Mouse (Mus musculus): ENCODE results near the gene Rpl13a. TPM values are rescaled to one million over a fixed set of nuclear protein-coding genes. Genes with fewer than 3 reads are reported as not detected.

Rpl13a gene
- polyA plus RNA-seq, 1 experiment, result 1,193 TPM

GRCm38 (mm10) chr7:45106441-45106840 is 22.1 kb downstream of the Rpl13a start:
- Histone ChIP-seq H3K4me1 (ENCODE audit: control insufficient read depth, insufficient read depth, insufficient read length, low read length) (peaks cover 31% of the 10 kb centered on the region), H3K27me3 (ENCODE audit: control insufficient read depth, insufficient read depth, low read length) (no peaks in the 10 kb centered on the region), H3K27ac (ENCODE audit: insufficient read depth, low read depth, low read length) (peak overlapping the region; percentile 99; the same call in 1 of the 2 replicates), H3K4me3 (ENCODE audit: low read depth, low read length) (no peak overlapping the region), H3K36me3 (ENCODE audit: control insufficient read depth, insufficient read depth, low read length) (0 out of 2 replicates have a peak, but pooled peaks cover 2% of the 10 kb centered on the region)
- 86% methylated on average over 6 of the region's 6 CpGs for WGBS
- TF ChIP-seq POLR2A (IDR thresholded peaks at IDR 0.05; ENCODE audit: low read depth, low read length) (no peak), CTCF (IDR thresholded peaks at IDR 0.05; ENCODE audit: extremely low read depth, insufficient read length, insufficient replicate concordance, low read depth, low read length) (no peak)

- Histone ChIP-seq H3K27ac (ENCODE audit: insufficient read depth, low read depth, low read length) (peak overlapping the region; percentile 99), H3K36me3 (ENCODE audit: control insufficient read depth, insufficient read depth, low read length) (0 out of 2 replicates have a peak, but pooled peaks cover 2% of the 10 kb centered on the region), H3K4me1 (ENCODE audit: control insufficient read depth, insufficient read depth, insufficient read length, low read length) (peaks cover 31% of the 10 kb centered on the region), H3K4me3 (ENCODE audit: low read depth, low read length) (no peak overlapping the region), H3K27me3 (ENCODE audit: control insufficient read depth, insufficient read depth, low read length) (no peaks in the 10 kb centered on the region)
- no peak for TF ChIP-seq CTCF (IDR thresholded peaks at IDR 0.05; ENCODE audit: extremely low read depth, insufficient read length, insufficient replicate concordance, low read depth, low read length)
- peak; percentile 19; the same call in 1 of the 2 replicates for TF ChIP-seq POLR2A (IDR thresholded peaks at IDR 0.05; ENCODE audit: low read depth, low read length)
- WGBS, result 32% methylated on average over 8 of the region's 8 CpGs
Measured at GRCm38 (mm10) chr7:45105491-45105890, 23.1 kb downstream of the Rpl13a start.

GRCm38 (mm10) chr7:45104941-45105340 is 23.6 kb downstream of the Rpl13a start:
- Histone ChIP-seq H3K27ac (ENCODE audit: insufficient read depth, low read depth, low read length) (peak overlapping the region; percentile 99), H3K4me3 (ENCODE audit: low read depth, low read length) (no peak overlapping the region), H3K4me1 (ENCODE audit: control insufficient read depth, insufficient read depth, insufficient read length, low read length) (peaks cover 31% of the 10 kb centered on the region), H3K27me3 (ENCODE audit: control insufficient read depth, insufficient read depth, low read length) (no peaks in the 10 kb centered on the region), H3K36me3 (ENCODE audit: control insufficient read depth, insufficient read depth, low read length) (0 out of 2 replicates have a peak, but pooled peaks cover 2% of the 10 kb centered on the region)
- no peak for TF ChIP-seq POLR2A (IDR thresholded peaks at IDR 0.05; ENCODE audit: low read depth, low read length)
- no peak for TF ChIP-seq CTCF (IDR thresholded peaks at IDR 0.05; ENCODE audit: extremely low read depth, insufficient read length, insufficient replicate concordance, low read depth, low read length)
- WGBS, result 80% methylated on average over 5 of the region's 5 CpGs

- 5% methylated on average over 7 of the region's 7 CpGs for WGBS
- Histone ChIP-seq H3K27ac (ENCODE audit: insufficient read depth, low read depth, low read length) (peak within 1 kb of the TSS; percentile 82), H3K27me3 (ENCODE audit: control insufficient read depth, insufficient read depth, low read length) (no peaks in the 10 kb centered on the region), H3K4me1 (ENCODE audit: control insufficient read depth, insufficient read depth, insufficient read length, low read length) (peaks cover 31% of the 10 kb centered on the region), H3K4me3 (ENCODE audit: low read depth, low read length) (peak within 1 kb of the TSS; percentile 64), H3K36me3 (ENCODE audit: control insufficient read depth, insufficient read depth, low read length) (0 out of 2 replicates have a peak, but pooled peaks cover 2% of the 10 kb centered on the region)
- TF ChIP-seq POLR2A (IDR thresholded peaks at IDR 0.05; ENCODE audit: low read depth, low read length), result peak; percentile 60
- no peak for TF ChIP-seq CTCF (IDR thresholded peaks at IDR 0.05; ENCODE audit: extremely low read depth, insufficient read length, insufficient replicate concordance, low read depth, low read length)
Measured at GRCm38 (mm10) chr7:45103652-45104180, 24.8 kb downstream of the Rpl13a start, which contains the start of gene Fcgrt. Gene Fcgrt, minus strand, starts transcription at chr7:45103851.

GRCm38 (mm10) chr7:45102940-45103585 is 25.5 kb downstream of the Rpl13a start:
- TF ChIP-seq CTCF (IDR thresholded peaks at IDR 0.05; ENCODE audit: extremely low read depth, insufficient read length, insufficient replicate concordance, low read depth, low read length), result no peak
- no peak for TF ChIP-seq POLR2A (IDR thresholded peaks at IDR 0.05; ENCODE audit: low read depth, low read length)
- 0 out of 2 replicates have a peak, but pooled peaks cover 2% of the 10 kb centered on the region for H3K36me3 ChIP-seq (ENCODE audit: control insufficient read depth, insufficient read depth, low read length)
- WGBS, result 20% methylated on average over 9 of the region's 9 CpGs
- H3K27ac ChIP-seq (ENCODE audit: insufficient read depth, low read depth, low read length), result peak overlapping the region; percentile 82
- H3K4me3 ChIP-seq (ENCODE audit: low read depth, low read length), result peak overlapping the region; percentile 64
- H3K4me1 ChIP-seq (ENCODE audit: control insufficient read depth, insufficient read depth, insufficient read length, low read length), result peaks cover 31% of the 10 kb centered on the region
- H3K27me3 ChIP-seq (ENCODE audit: control insufficient read depth, insufficient read depth, low read length), result no peaks in the 10 kb centered on the region

- Histone ChIP-seq H3K36me3 (ENCODE audit: control insufficient read depth, insufficient read depth, low read length) (peaks cover 3% of the 10 kb centered on the region; the same call in 1 of the 2 replicates), H3K27me3 (ENCODE audit: control insufficient read depth, insufficient read depth, low read length) (no peaks in the 10 kb centered on the region), H3K4me3 (ENCODE audit: low read depth, low read length) (peak overlapping the region; percentile 64), H3K4me1 (ENCODE audit: control insufficient read depth, insufficient read depth, insufficient read length, low read length) (peaks cover 31% of the 10 kb centered on the region), H3K27ac (ENCODE audit: insufficient read depth, low read depth, low read length) (peak overlapping the region; percentile 82)
- no peak for TF ChIP-seq CTCF (IDR thresholded peaks at IDR 0.05; ENCODE audit: extremely low read depth, insufficient read length, insufficient replicate concordance, low read depth, low read length)
- TF ChIP-seq POLR2A (IDR thresholded peaks at IDR 0.05; ENCODE audit: low read depth, low read length), result no peak
- WGBS, result 49% methylated on average over 11 of the region's 11 CpGs
Measured at GRCm38 (mm10) chr7:45102441-45102840, 26.1 kb downstream of the Rpl13a start.

GRCm38 (mm10) chr7:45100046-45100445 is 28.5 kb downstream of the Rpl13a start:
- no peak overlapping the region for H3K27ac ChIP-seq (ENCODE audit: insufficient read depth, low read depth, low read length)
- no peaks in the 10 kb centered on the region for H3K27me3 ChIP-seq (ENCODE audit: control insufficient read depth, insufficient read depth, low read length)
- peaks cover 11% of the 10 kb centered on the region; the same call in 1 of the 2 replicates for H3K36me3 ChIP-seq (ENCODE audit: control insufficient read depth, insufficient read depth, low read length)
- H3K4me1 ChIP-seq (ENCODE audit: control insufficient read depth, insufficient read depth, insufficient read length, low read length), result peaks cover 20% of the 10 kb centered on the region
- no peak overlapping the region for H3K4me3 ChIP-seq (ENCODE audit: low read depth, low read length)
- TF ChIP-seq POLR2A (IDR thresholded peaks at IDR 0.05; ENCODE audit: low read depth, low read length), result no peak
- TF ChIP-seq CTCF (IDR thresholded peaks at IDR 0.05; ENCODE audit: extremely low read depth, insufficient read length, insufficient replicate concordance, low read depth, low read length), result no peak
- WGBS, result 95% methylated on average over 6 of the region's 6 CpGs
